Mouse (Mus musculus) adrenal gland, adult (tissue): Measurements from ENCODE around the gene F7.
"Not testable (repeated sequence)": the region's sequence is repeated elsewhere in the genome, so short reads cannot be mapped to it uniquely, and the experiment has no call there.

Experiments used
- DNase-seq, 2 experiments: peaks; one replicate each; pipeline ENCODE4 v3.0.0; 2022 to 2023; ENCODE audit warnings: low spot score in 1 of 2; ENCODE audit not compliant: inconsistent age in 2 of 2

Gene F7

GRCm38 (mm10) chr8:13028482-13028881 is 2.6 kb downstream of the F7 start:
- DNase-seq, result no peak

DNA sequence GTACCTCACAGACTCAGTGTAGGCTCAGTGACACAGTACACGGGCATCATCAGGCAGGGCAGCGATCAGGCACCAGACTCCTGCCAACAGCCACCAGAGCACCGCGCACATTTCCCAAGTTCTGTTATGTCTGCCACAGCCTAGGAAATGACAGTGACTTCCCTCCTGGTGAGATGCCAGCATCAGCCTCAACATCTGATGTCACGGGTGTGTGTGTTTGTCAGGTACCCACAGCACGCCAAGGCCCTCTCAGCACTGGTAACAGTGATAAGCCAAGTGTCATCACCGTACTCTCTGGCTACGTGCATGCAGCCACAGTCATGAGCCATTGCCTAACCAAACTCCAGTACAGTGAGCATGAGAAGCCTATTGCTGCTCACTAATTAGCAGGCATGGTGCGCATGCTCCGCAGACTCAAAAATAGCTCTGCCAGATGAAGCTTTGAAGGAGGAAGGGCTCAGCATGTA is 10.5 kb downstream of the F7 start:
- peak in 1 of 2 experiments; percentile 26 for DNase-seq

GRCm38 (mm10) chr8:13037015-13037414 is 11.2 kb downstream of the F7 start, which contains the start of gene F10:
TSS of gene F10 (plus strand) at chr8:13037308.
- DNase-seq, result no peak

GRCm38 (mm10) chr8:13037569-13037968 is 11.7 kb downstream of the F7 start:
- peak in 1 of 2 experiments; percentile 58 for DNase-seq

DNA sequence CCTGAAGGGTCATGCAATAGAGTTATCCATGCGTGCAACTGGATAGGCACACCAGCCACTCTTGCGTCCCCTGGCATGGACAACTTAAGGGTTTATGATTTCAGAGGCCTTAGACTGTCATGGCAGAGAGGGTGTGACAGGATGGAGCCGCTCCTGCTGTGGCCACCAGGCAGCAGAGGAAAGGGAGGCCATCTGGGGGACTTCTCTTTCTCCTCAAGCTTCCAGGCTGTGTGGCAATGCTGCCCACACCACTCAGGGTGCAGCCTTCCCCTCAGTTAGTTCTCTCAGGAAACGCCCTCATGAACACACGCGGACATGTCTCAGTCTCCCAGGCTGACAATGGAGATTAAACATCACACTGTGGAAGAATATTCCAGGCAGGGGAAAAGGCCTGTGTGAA is 13.2 kb downstream of the F7 start:
- no peak for DNase-seq

DNA sequence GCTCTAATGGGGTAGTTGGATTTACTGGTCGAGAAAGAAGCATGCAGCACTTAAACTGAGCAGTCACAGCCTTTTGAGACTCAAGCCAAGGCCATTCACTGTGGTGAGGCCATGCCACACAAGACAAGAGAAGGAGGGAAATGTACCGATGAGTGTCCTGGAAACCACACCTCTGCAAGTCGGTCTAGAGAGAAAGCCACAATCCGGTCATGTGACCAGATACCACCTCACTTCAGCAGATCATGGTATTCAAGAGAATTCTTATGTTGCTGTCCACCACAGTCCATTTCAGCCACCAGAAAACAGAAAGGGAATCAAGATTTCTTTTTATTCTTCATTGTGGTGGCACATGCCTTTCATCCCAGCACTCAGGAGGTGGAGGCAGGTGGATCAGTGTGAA is 15.6 kb downstream of the F7 start:
- no peak for DNase-seq

DNA sequence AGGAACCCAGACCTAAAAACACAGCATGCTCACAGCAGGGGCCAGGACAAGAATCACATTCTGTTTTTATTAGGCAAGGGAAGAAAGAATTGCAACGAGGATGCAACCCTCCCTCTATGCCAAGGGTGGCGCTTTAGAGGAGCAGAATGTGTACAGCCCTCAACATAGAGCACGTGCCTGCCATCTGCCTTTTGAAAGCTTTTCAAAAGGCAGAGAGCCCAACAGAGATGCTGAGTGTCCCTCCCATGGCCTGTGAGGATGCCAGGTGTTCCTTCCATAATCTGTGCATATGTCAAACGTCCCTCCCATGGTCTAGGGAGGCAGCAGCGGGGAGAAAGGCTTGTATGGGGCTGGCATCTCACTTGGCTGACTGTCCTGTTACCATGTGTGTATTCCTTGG is 21.8 kb downstream of the F7 start:
- no peak for DNase-seq

DNA sequence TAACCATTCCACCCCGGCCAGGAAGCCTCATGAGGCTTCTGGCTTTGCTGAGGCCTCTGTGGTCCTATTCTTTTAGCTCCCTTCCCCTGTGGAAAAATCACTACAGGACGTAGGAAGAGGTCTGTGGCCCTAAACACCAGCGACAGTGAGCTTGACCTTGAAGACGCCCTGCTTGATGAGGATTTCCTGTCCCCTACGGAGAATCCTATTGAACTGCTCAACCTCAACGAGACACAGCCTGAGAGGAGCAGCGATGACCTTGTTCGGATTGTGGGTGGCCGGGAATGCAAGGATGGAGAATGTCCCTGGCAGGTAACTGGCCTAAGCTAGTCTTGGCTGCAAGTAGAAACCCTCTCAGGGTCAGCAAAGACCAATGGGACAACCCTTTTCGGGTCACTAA is 24.7 kb downstream of the F7 start:
- no peak for DNase-seq

- no peak for DNase-seq
Measured at GRCm38 (mm10) chr8:13057351-13057750, 31.5 kb downstream of the F7 start.

GRCm38 (mm10) chr8:13060441-13061150 is 34.8 kb downstream of the F7 start, which contains the start of gene Proz:
TSS of gene Proz (plus strand) at chr8:13060914.
- no peak for DNase-seq

DNA sequence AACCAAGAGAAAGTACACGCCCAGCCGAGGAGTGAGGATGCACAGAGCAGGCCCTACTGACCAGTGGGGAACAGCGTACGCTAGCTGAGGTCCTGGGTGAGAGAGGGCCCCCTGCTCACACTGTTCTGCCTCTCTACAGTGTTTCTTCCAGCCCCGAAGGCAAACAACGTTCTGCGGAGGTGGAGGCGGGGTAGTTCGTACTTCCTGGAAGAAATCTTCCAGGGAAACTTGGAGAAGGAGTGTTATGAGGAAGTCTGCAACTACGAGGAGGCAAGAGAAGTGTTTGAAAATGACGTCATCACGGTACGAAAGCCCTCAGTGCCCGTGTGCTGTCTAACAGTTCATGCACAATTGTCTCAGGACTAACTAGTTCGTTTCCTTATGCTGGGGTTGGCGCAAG is 37.3 kb downstream of the F7 start:
- DNase-seq, result no peak

GRCm38 (mm10) chr8:13073255-13073654 is 47.4 kb downstream of the F7 start:
- no peak for DNase-seq

- DNase-seq, result no peak
Measured at GRCm38 (mm10) chr8:13075044-13075443, 49.2 kb downstream of the F7 start.

GRCm38 (mm10) chr8:13075579-13075978 is 49.7 kb downstream of the F7 start:
- not testable (repeated sequence) for DNase-seq

DNA sequence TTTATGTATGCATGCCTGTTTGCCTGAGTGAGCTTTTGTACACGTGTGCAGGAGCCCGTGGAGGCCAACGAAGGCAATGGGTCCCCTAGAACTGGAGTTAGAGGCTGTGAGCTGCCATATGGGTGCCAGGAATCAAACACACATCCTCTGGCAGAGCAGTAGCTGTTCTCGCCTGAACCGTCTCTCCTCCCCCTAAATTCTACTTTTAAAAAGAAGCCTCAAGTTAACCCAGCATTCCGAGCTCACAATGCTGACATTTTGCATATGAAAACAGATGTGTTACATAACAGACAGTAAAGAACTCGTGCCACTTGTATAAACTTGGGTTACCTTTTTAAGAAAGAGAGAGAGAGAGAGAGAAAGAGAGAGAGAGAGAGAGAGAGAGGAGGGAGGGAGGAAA is 51.7 kb downstream of the F7 start:
- no peak for DNase-seq
